Mouse (Mus musculus) limb, embryonic 11.5 days (tissue): ENCODE data around the gene C130079G13Rik. TPM values are rescaled to one million over a fixed set of nuclear protein-coding genes. Genes with fewer than 3 reads are reported as not detected.

Experiments
- polyA plus RNA-seq: library from polyadenylated mRNA; unstranded; fragments of >200 nt; fragmentation: Nextera tagmentation; extraction: Ambion mirVana; gene quantifications from 2 replicates; pipeline ENCODE4 v1.2.1, GENCODE M21; 2014

Gene C130079G13Rik
- polyA plus RNA-seq, 1 experiment from 2014 or later: not detected

Other genes starting within 250 kb of the C130079G13Rik start
- gene Gm5538, start 195.4 kb upstream of the C130079G13Rik start, polyA plus RNA-seq: not detected in 2 replicates
- not detected in 2 replicates for gene Gm8298, start 64.2 kb upstream of the C130079G13Rik start, polyA plus RNA-seq
- not detected in 2 replicates for gene Aadacl2, start 81.5 kb downstream of the C130079G13Rik start, polyA plus RNA-seq
- gene Aadac, start 100.5 kb downstream of the C130079G13Rik start, polyA plus RNA-seq: not detected in 2 replicates
- 0.21 TPM in 1 of 2 replicates, not detected in the other for gene Sucnr1, start 156.7 kb downstream of the C130079G13Rik start, polyA plus RNA-seq